Mouse (Mus musculus) forebrain, embryonic 12.5 days (tissue): Measurements from ENCODE around the gene Gm29094. TPM values are rescaled to one million over a fixed set of nuclear protein-coding genes. Genes with fewer than 3 reads are reported as not detected.

Source experiments
- ATAC-seq: fragments of 200-750 bp; cut with Nextera tagmentation; 2 replicates; pipeline ENCODE4 v1.8.0; 2017; ENCODE audit warnings: moderate TSS enrichment; ENCODE audit not compliant: low FRiP score
- H3K27ac ChIP-seq: fragments of 300-500 bp; sonication (generic); 2 replicates; pipeline ENCODE4 v1.5.1; 2016; ENCODE audit warnings: mild to moderate bottlenecking
- H3K27me3 ChIP-seq: fragments of 300-500 bp; sonication (generic); 2 replicates; pipeline ENCODE4 v1.6.1; 2016; ENCODE audit warnings: mild to moderate bottlenecking
- H3K36me3 ChIP-seq: fragments of 300-500 bp; sonication (generic); replicated peaks from 2 replicates; pipeline ENCODE4 v1.6.1; 2016; ENCODE audit warnings: mild to moderate bottlenecking
- H3K4me1 ChIP-seq: fragments of 300-500 bp; sonication (generic); 2 replicates; pipeline ENCODE4 v1.6.1; 2016
- H3K4me2 ChIP-seq: fragments of 300-500 bp; sonication (generic); 2 replicates; pipeline ENCODE4 v1.6.1; 2016; ENCODE audit warnings: mild to moderate bottlenecking, moderate library complexity
- H3K4me3 ChIP-seq: fragments of 300-500 bp; sonication (generic); replicated peaks from 2 replicates; pipeline ENCODE4 v1.5.1; 2016; ENCODE audit warnings: mild to moderate bottlenecking
- H3K9ac ChIP-seq: fragments of 300-500 bp; sonication (generic); 2 replicates; pipeline ENCODE4 v1.6.1; 2016; ENCODE audit warnings: mild to moderate bottlenecking
- H3K9me3 ChIP-seq: fragments of 300-500 bp; sonication (generic); 2 replicates; pipeline ENCODE4 v1.6.1; 2016
- WGBS: fragments of 180-500 bp; shearing (Covaris S2); methylation state at CpG from one replicate; pipeline ENCODE4 v1.1.7; 2016; 5-methylcytosine and 5-hydroxymethylcytosine counted together
- polyA plus RNA-seq: library from polyadenylated mRNA; unstranded; fragments of >200 nt; fragmentation: Nextera tagmentation; extraction: Ambion mirVana; gene quantifications from 2 replicates; pipeline ENCODE4 v1.2.1, GENCODE M21; 2016

The Gm29094 gene
- polyA plus RNA-seq, 1 experiment from 2014 or later: 1.1 TPM

DNA sequence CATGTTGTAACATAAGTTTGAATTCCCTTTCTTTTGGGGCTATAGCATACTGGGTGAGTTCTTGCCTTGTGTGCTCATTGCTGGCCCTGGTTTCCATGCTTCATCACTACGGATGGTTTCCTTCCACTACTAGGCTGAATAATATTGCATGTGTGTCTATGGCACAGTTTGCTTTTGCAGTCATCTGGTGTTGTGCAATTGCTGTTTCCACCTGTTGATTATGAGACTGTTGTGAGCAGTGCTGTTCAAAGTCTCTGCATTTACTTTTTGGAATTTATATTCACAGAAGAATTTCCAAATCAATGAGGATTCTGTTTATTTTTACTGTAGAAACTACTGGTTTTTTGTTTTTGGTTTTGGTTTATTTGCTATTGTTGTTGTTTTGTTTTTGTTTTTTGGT, 65.4 kb downstream of the Gm29094 start:
- no peak for ATAC-seq
- no peaks in the 10 kb centered on the region for H3K9me3 ChIP-seq
- H3K36me3 ChIP-seq: no peaks in the 10 kb centered on the region
- H3K9ac ChIP-seq: no peak overlapping the region
- no peaks in the 10 kb centered on the region for H3K27me3 ChIP-seq
- H3K27ac ChIP-seq: no peak overlapping the region
- 86% methylated on average over 1 of the region's 1 CpGs for WGBS
- H3K4me3 ChIP-seq: no peak overlapping the region
- no peak overlapping the region for H3K4me2 ChIP-seq
- no peaks in the 10 kb centered on the region for H3K4me1 ChIP-seq

Other genes with a start within 250 kb of the Gm29094 start
- not detected in 2 replicates for gene Bcl2a1a, start 242.5 kb upstream of the Gm29094 start, polyA plus RNA-seq
- not detected in 2 replicates for gene Trim43b, start 106.5 kb upstream of the Gm29094 start, polyA plus RNA-seq
- gene Bcl2a1b, start 170 bp upstream of the Gm29094 start, polyA plus RNA-seq: 1.1 TPM in 1 of 2 replicates, not detected in the other
- gene Mthfs, start 11.3 kb downstream of the Gm29094 start, polyA plus RNA-seq: 14.9 and 15.0 TPM in 2 replicates